Mouse (Mus musculus): ENCODE results near the gene Rnf144a. TPM values are rescaled to one million over a fixed set of nuclear protein-coding genes. Genes with fewer than 3 reads are reported as not detected.

The Rnf144a gene
- total RNA-seq, 2 experiments from 2014 or later, result 38.7 to 39.8 TPM

GRCm38 (mm10) chr12:26413961-26414411 is 1.1 kb downstream of the Rnf144a start:
- intact Hi-C loops (cut with DNase I), result loop anchor here (2.0 to 5.0 kb wide), 2 partner anchors 82 to 99 kb away; no protein-coding TSS in a partner anchor
- DNase-seq (ENCODE audit: low spot score in 2 of 2), result no peak

- intact Hi-C loops (cut with DNase I), result loop anchor here (5.0 kb wide), 1 partner anchor 81 kb away; no protein-coding TSS in a partner anchor
- DNase-seq (ENCODE audit: low spot score in 2 of 2), result no peak
These were observed 2.3 kb downstream of the Rnf144a start for GRCm38 (mm10) chr12:26412802-26413201.

GRCm38 (mm10) chr12:26411841-26412450 is 3.1 kb downstream of the Rnf144a start:
- no peak for DNase-seq (ENCODE audit: low spot score in 2 of 2)
- intact Hi-C loops (cut with DNase I), result loop anchor here (5.0 kb wide), 1 partner anchor 80 kb away; no protein-coding TSS in a partner anchor

- DNase-seq (ENCODE audit: low spot score in 2 of 2), result no peak
- intact Hi-C loops (cut with DNase I), result loop anchor here (5.0 kb wide), 1 partner anchor 78 kb away; no protein-coding TSS in a partner anchor
These were observed 4.6 kb downstream of the Rnf144a start for GRCm38 (mm10) chr12:26410443-26410842.

GRCm38 (mm10) chr12:26408707-26409106 is 6.3 kb downstream of the Rnf144a start:
- DNase-seq (ENCODE audit: low spot score in 2 of 2), result no peak
- intact Hi-C loops (cut with DNase I), result no loop called here

- intact Hi-C loops (cut with DNase I), result no loop called here
These were observed 10.0 kb downstream of the Rnf144a start for GRCm38 (mm10) chr12:26404781-26405702.

GRCm38 (mm10) chr12:26403372-26404125 is 11.5 kb downstream of the Rnf144a start:
- no peak for DNase-seq (ENCODE audit: low spot score in 2 of 2)
- intact Hi-C loops (cut with DNase I), result no loop called here

More at GRCm38 (mm10) chr12:26404781-26405702, 10.0 kb downstream of the Rnf144a start:
- no peak for DNase-seq (ENCODE audit: low spot score in 2 of 2)

GRCm38 (mm10) chr12:26401696-26402470 is 13.2 kb downstream of the Rnf144a start:
- no peak for DNase-seq (ENCODE audit: low spot score in 2 of 2)
- intact Hi-C loops (cut with DNase I), result no loop called here

- intact Hi-C loops (cut with DNase I), result no loop called here
These were observed 13.8 kb downstream of the Rnf144a start for GRCm38 (mm10) chr12:26401254-26401653.

GRCm38 (mm10) chr12:26400762-26401161 is 14.3 kb downstream of the Rnf144a start:
- intact Hi-C loops (cut with DNase I), result no loop called here
- no peak for DNase-seq (ENCODE audit: low spot score in 2 of 2)

More at GRCm38 (mm10) chr12:26401254-26401653, 13.8 kb downstream of the Rnf144a start:
- DNase-seq (ENCODE audit: low spot score in 2 of 2), result no peak

GRCm38 (mm10) chr12:26399391-26399790 is 15.7 kb downstream of the Rnf144a start:
- intact Hi-C loops (cut with DNase I), result no loop called here
- no peak for DNase-seq (ENCODE audit: low spot score in 2 of 2)

GRCm38 (mm10) chr12:26398597-26398996 is 16.5 kb downstream of the Rnf144a start:
- no peak for DNase-seq (ENCODE audit: low spot score in 2 of 2)
- intact Hi-C loops (cut with DNase I), result no loop called here

GRCm38 (mm10) chr12:26394485-26395470 is 20.3 kb downstream of the Rnf144a start:
- DNase-seq (ENCODE audit: low spot score in 2 of 2), result peak in 1 of 2 experiments; percentile 62
- intact Hi-C loops (cut with DNase I), result no loop called here

- intact Hi-C loops (cut with DNase I), result no loop called here
- no peak for DNase-seq (ENCODE audit: low spot score in 2 of 2)
These were observed 21.8 kb downstream of the Rnf144a start for GRCm38 (mm10) chr12:26393291-26393690.

- no peak for DNase-seq (ENCODE audit: low spot score in 2 of 2)
- intact Hi-C loops (cut with DNase I), result no loop called here
These were observed 23.9 kb downstream of the Rnf144a start for GRCm38 (mm10) chr12:26391162-26391561.

GRCm38 (mm10) chr12:26387523-26387922 is 27.5 kb downstream of the Rnf144a start:
- intact Hi-C loops (cut with DNase I), result no loop called here
- DNase-seq (ENCODE audit: low spot score in 2 of 2), result no peak

- peak in 1 of 2 experiments; percentile 58 for DNase-seq (ENCODE audit: low spot score in 2 of 2)
- intact Hi-C loops (cut with DNase I), result no loop called here
These were observed 28.1 kb downstream of the Rnf144a start for GRCm38 (mm10) chr12:26386947-26387346.

GRCm38 (mm10) chr12:26386189-26386588 is 28.9 kb downstream of the Rnf144a start:
- intact Hi-C loops (cut with DNase I), result no loop called here
- DNase-seq (ENCODE audit: low spot score in 2 of 2), result no peak
